Mouse (Mus musculus) small intestine, adult 2 months (tissue): ENCODE results near the gene Tcf12. TPM values are rescaled to one million over a fixed set of nuclear protein-coding genes. Genes with fewer than 3 reads are reported as not detected.

Experiments
- H3K27ac ChIP-seq: fragments of 200-500 bp; 2 replicates; pipeline ENCODE4 v1.5.1; 2012; ENCODE audit warnings: low read depth, low read length, control low read depth, inconsistent platforms; ENCODE audit not compliant: insufficient read depth
- H3K27me3 ChIP-seq: fragments of 200-500 bp; 2 replicates; pipeline ENCODE4 v1.6.1; 2012; ENCODE audit warnings: mild to moderate bottlenecking, moderate library complexity, low read length, inconsistent platforms; ENCODE audit not compliant: control insufficient read depth, insufficient read depth
- H3K36me3 ChIP-seq: fragments of 200-500 bp; 2 replicates; pipeline ENCODE4 v1.6.1; 2012; ENCODE audit warnings: mild to moderate bottlenecking, low read length, control low read depth, inconsistent platforms; ENCODE audit not compliant: control insufficient read depth, insufficient read depth
- H3K4me1 ChIP-seq: fragments of 200-500 bp; 2 replicates; pipeline ENCODE4 v1.6.1; 2012; ENCODE audit warnings: low read length, inconsistent platforms, mixed read lengths; ENCODE audit not compliant: control insufficient read depth, insufficient read depth, insufficient read length
- H3K4me3 ChIP-seq: fragments of 200-500 bp; 2 replicates; pipeline ENCODE4 v1.5.1; 2012; ENCODE audit warnings: low read depth, mild to moderate bottlenecking, control low read depth, inconsistent platforms, low read length, moderate library complexity
- CTCF ChIP-seq: fragments of 200-500 bp; IDR thresholded peaks from 2 replicates; pipeline ENCODE4 v1.5.1; 2012; ENCODE audit warnings: low read depth, mild to moderate bottlenecking, control low read depth, inconsistent platforms, low read length, moderate library complexity, mixed read lengths; ENCODE audit not compliant: insufficient replicate concordance, insufficient read length; ENCODE audit errors: extremely low read depth
- POLR2A ChIP-seq: fragments of 200-500 bp; IDR thresholded peaks from 2 replicates; pipeline ENCODE4 v1.6.1; 2012; ENCODE audit warnings: low read depth, mild to moderate bottlenecking, control low read depth, inconsistent platforms, low read length, moderate library complexity
- WGBS: fragments of 180-500 bp; shearing (Covaris S2); methylation state at CpG from one replicate; pipeline ENCODE4 v1.1.7; 2018; 5-methylcytosine and 5-hydroxymethylcytosine counted together
- polyA plus RNA-seq: library from polyadenylated mRNA; depleted of rRNA; stranded (reverse); fragments of >200 nt; gene quantifications from 2 replicates; pipeline ENCODE4 v1.2.3, GENCODE M21; 2012

Tcf12 gene
- polyA plus RNA-seq, 1 experiment: 30.2 TPM

DNA sequence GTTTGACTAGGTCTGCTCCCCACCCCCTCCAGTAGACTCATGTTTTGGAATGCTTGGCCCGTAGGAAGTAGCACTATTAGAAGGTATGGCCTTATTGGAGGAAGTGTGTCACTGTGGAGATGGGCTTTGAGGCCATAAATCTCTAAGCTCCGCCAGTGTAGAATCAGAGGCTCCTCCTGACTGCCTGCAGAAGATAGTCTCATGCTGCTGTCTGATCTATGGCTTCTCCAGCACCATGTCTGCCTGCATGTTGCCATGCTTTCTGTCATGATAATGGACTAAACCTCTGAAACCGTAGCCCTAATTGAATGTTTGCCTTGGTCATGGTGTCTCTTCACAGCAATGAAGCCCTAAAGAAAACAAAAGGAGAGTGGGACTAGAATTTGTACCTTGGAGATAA lies 26.7 kb downstream of the Tcf12 start:
- Histone ChIP-seq H3K27me3 (no peaks in the 10 kb centered on the region), H3K36me3 (no peaks in the 10 kb centered on the region), H3K4me1 (peaks cover 4% of the 10 kb centered on the region; the same call in 1 of the 2 replicates), H3K4me3 (no peak overlapping the region), H3K27ac (no peak overlapping the region)
- WGBS: 47% methylated on average over 3 of the region's 3 CpGs
- no peak for TF ChIP-seq CTCF
- TF ChIP-seq POLR2A: no peak

DNA sequence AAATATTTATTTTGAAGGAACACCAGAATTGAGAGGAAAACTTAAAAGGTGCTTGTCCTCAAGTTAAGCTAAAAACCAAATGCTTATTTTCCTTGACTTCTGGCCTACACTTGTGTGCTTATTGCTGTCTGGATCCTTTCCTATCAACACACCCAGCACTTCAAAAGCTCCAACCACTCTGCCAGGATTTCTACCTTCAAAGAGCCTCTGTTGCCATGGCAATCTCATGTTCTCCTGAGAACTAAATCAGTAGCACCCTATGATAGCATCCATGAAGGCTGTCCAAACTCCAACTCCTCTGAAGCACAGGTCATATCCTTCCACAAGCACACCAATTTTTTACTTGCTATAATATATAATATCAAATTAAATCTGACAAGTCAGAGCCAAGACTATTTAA lies 27.5 kb downstream of the Tcf12 start:
- Histone ChIP-seq H3K36me3 (no peaks in the 10 kb centered on the region), H3K27me3 (no peaks in the 10 kb centered on the region)

DNA sequence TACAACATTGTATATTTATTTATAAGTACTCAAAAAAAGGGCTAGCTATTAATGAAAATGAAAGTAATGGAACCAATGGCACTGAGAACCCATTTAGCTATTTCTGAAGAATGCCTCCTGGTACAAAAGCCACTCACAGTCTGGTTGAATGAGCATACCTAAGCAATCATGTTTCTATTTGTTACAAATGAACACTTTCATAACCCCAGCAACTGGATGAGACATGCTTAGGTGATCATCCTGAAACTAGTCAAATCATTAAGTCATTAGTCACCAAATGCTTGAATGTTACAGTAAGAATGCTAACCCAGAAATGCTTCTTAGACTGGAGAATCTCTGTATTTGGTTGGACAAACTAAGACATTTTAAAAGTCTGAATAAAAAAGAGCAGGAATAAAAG lies 35.5 kb downstream of the Tcf12 start:
- Histone ChIP-seq H3K36me3 (no peaks in the 10 kb centered on the region), H3K27ac (no peak overlapping the region), H3K4me1 (no peaks in the 10 kb centered on the region), H3K27me3 (no peaks in the 10 kb centered on the region), H3K4me3 (no peak overlapping the region)
- TF ChIP-seq CTCF: no peak
- TF ChIP-seq POLR2A: no peak

More for the DNA sequence above, 27.5 kb downstream of the Tcf12 start:
- Histone ChIP-seq H3K4me3 (no peak overlapping the region), H3K27ac (no peak overlapping the region), H3K4me1 (peaks cover 4% of the 10 kb centered on the region; the same call in 1 of the 2 replicates)
- TF ChIP-seq CTCF: no peak
- TF ChIP-seq POLR2A: no peak

DNA sequence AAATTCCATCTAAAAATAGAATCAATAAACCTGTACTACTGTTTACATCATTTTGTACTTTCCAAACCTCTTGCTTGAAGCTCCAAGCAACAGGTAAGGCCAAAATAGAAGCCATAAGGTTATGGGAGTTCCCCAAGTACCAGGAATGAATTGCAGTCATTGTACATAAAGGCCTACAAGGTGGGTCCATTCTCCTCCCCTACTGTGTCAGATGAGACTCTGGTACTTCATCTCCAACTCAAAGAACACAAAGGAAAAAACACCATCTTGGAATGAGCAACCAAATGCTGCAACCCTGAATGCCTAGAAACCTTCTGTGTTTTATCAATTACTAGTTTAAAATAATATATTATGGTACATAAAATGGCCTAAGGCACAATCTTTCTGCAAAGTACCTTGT lies 45.5 kb downstream of the Tcf12 start:
- no peaks in the 10 kb centered on the region for H3K4me1 ChIP-seq

DNA sequence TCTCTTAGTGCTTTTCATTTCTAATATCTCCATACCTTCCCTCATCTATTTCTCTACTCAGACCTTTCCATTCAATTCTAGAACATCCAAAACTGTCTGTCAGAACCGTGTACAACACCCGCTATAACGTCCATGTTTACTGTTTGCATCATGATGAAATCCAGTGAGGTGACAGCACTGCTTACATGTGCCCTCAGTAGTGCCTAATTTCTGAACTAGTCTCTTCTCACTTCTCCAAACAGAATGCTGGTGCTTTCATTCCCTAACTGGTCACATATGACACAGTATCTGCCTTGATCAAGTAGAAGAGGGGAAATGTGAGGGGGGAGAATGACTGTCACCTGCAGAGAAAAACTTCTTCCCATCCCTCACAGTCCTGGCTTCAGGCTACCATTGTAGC lies 58.5 kb downstream of the Tcf12 start:
- Histone ChIP-seq H3K4me1 (no peaks in the 10 kb centered on the region), H3K27me3 (no peaks in the 10 kb centered on the region), H3K36me3 (no peaks in the 10 kb centered on the region), H3K4me3 (no peak overlapping the region), H3K27ac (no peak overlapping the region)
- no peak for TF ChIP-seq POLR2A
- TF ChIP-seq CTCF: no peak
- 84% methylated on average over 3 of the region's 3 CpGs for WGBS

More for the DNA sequence above, 45.5 kb downstream of the Tcf12 start:
- no peak overlapping the region for H3K4me3 ChIP-seq
- H3K27ac ChIP-seq: no peak overlapping the region
- no peaks in the 10 kb centered on the region for H3K27me3 ChIP-seq
- peaks cover 2% of the 10 kb centered on the region; the same call in 1 of the 2 replicates for H3K36me3 ChIP-seq
- TF ChIP-seq CTCF (no peak), POLR2A (no peak)

DNA sequence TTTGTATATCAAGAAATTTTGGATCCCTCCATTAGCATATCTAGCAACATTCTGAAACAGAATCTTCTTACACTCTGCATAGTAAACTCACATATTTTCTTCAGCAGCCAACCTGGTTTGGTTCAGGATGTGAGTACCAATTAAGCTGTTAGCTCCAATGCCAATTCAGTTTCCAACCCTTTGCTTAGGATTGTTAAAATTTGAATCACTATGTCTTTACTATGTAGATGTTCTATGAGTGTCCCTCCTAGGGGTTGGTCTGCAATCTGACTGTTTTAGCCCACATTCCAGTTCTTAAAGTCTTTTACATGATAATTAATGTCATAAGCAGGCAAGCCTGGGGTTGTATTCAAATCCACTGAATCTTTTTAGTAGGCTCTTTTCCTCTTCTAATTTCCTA lies 71.5 kb downstream of the Tcf12 start:
- Histone ChIP-seq H3K27ac (no peak overlapping the region), H3K27me3 (no peaks in the 10 kb centered on the region), H3K4me1 (no peaks in the 10 kb centered on the region), H3K4me3 (no peak overlapping the region), H3K36me3 (no peaks in the 10 kb centered on the region)
- TF ChIP-seq POLR2A (no peak), CTCF (no peak)

DNA sequence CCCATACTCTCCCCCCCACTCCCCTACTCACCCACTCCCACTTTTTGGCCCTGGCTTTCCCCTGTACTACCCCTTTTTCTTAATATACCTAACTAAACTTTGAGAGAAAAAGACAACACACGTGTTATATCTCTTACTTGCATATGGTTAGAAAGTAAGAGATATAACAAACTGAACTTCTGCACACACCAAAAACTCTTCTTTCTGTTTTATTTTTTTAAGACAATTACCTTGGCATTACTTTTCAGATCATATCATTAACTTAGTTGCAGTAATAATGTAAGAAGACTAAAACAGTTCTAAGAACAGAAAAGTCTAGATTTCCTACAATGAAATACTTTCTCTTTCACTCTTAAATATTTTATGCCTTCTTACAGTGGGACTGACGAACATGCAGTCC lies 72.3 kb downstream of the Tcf12 start:
- H3K4me3 ChIP-seq: no peak overlapping the region
- H3K27ac ChIP-seq: no peak overlapping the region
- no peak for TF ChIP-seq CTCF
- TF ChIP-seq POLR2A: no peak
- H3K4me1 ChIP-seq: no peaks in the 10 kb centered on the region
- H3K36me3 ChIP-seq: no peaks in the 10 kb centered on the region
- WGBS: 69% methylated on average over 2 of the region's 2 CpGs
- H3K27me3 ChIP-seq: no peaks in the 10 kb centered on the region

DNA sequence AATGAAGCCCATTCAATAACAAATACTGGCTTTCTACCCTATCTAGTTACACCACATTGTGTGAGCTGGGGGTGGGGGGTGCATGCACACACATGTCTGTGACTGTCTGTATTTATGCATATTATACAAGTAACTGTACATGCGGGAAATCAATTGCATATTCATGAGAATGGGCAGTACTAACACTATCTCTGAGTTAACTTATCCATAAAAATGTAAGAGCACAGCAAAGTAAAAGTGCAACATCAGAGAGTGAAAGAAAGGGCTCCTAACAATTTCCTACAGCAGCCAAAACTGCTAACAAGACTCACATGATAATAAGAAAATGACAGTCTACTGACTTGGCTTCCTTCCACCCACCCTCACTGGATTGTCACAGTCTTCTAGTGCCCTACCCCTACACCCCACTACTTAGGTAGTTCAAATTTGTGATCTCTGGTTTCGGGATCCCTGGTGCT lies 74.6 kb downstream of the Tcf12 start:
- Histone ChIP-seq H3K36me3 (no peaks in the 10 kb centered on the region), H3K4me3 (no peak overlapping the region), H3K27me3 (no peaks in the 10 kb centered on the region), H3K27ac (no peak overlapping the region), H3K4me1 (no peaks in the 10 kb centered on the region)
- WGBS: 84% methylated on average over 2 of the region's 2 CpGs
- TF ChIP-seq POLR2A (no peak), CTCF (no peak)
